Mouse (Mus musculus): Measurements from ENCODE around the gene Fars2. TPM values are rescaled to one million over a fixed set of nuclear protein-coding genes. Genes with fewer than 3 reads are reported as not detected.

Fars2 gene
- polyA plus RNA-seq, 1 experiment = 42.6 TPM

GRCm38 (mm10) chr13:36242261-36242660 lies 125.0 kb downstream of the Fars2 start:
- peaks cover 5% of the 10 kb centered on the region for H3K36me3 ChIP-seq (ENCODE audit: control insufficient read depth, insufficient read depth, low read length)
- H3K4me3 ChIP-seq (ENCODE audit: low read depth, low read length) = no peak overlapping the region
- TF ChIP-seq POLR2A (IDR thresholded peaks at IDR 0.05; ENCODE audit: low read depth, low read length) (no peak), CTCF (IDR thresholded peaks at IDR 0.05; ENCODE audit: extremely low read depth, insufficient read length, insufficient replicate concordance, low read depth, low read length) (no peak)
- H3K4me1 ChIP-seq (ENCODE audit: control insufficient read depth, insufficient read depth, insufficient read length, low read length) = no peaks in the 10 kb centered on the region
- 42% methylated on average over 1 of the region's 1 CpGs for WGBS
- H3K27ac ChIP-seq (ENCODE audit: insufficient read depth, low read depth, low read length) = no peak overlapping the region
- no peaks in the 10 kb centered on the region for H3K27me3 ChIP-seq (ENCODE audit: control insufficient read depth, insufficient read depth, low read length)

GRCm38 (mm10) chr13:36253936-36254335 lies 136.7 kb downstream of the Fars2 start:
- H3K27ac ChIP-seq (ENCODE audit: insufficient read depth, low read depth, low read length) = no peak overlapping the region
- 32% methylated on average over 3 of the region's 3 CpGs for WGBS
- H3K4me3 ChIP-seq (ENCODE audit: low read depth, low read length) = no peak overlapping the region
- TF ChIP-seq POLR2A (IDR thresholded peaks at IDR 0.05; ENCODE audit: low read depth, low read length) = no peak
- no peak for TF ChIP-seq CTCF (IDR thresholded peaks at IDR 0.05; ENCODE audit: extremely low read depth, insufficient read length, insufficient replicate concordance, low read depth, low read length)
- H3K36me3 ChIP-seq (ENCODE audit: control insufficient read depth, insufficient read depth, low read length) = no peaks in the 10 kb centered on the region
- peaks cover 2% of the 10 kb centered on the region; the same call in 1 of the 2 replicates for H3K4me1 ChIP-seq (ENCODE audit: control insufficient read depth, insufficient read depth, insufficient read length, low read length)
- H3K27me3 ChIP-seq (ENCODE audit: control insufficient read depth, insufficient read depth, low read length) = no peaks in the 10 kb centered on the region

GRCm38 (mm10) chr13:36257213-36257612 lies 140.0 kb downstream of the Fars2 start:
- 94% methylated on average over 5 of the region's 5 CpGs for WGBS
- Histone ChIP-seq H3K27ac (ENCODE audit: insufficient read depth, low read depth, low read length) (no peak overlapping the region), H3K27me3 (ENCODE audit: control insufficient read depth, insufficient read depth, low read length) (no peaks in the 10 kb centered on the region), H3K4me1 (ENCODE audit: control insufficient read depth, insufficient read depth, insufficient read length, low read length) (peaks cover 2% of the 10 kb centered on the region; the same call in 1 of the 2 replicates), H3K36me3 (ENCODE audit: control insufficient read depth, insufficient read depth, low read length) (no peaks in the 10 kb centered on the region), H3K4me3 (ENCODE audit: low read depth, low read length) (no peak overlapping the region)
- TF ChIP-seq CTCF (IDR thresholded peaks at IDR 0.05; ENCODE audit: extremely low read depth, insufficient read length, insufficient replicate concordance, low read depth, low read length) (no peak), POLR2A (IDR thresholded peaks at IDR 0.05; ENCODE audit: low read depth, low read length) (no peak)

DNA sequence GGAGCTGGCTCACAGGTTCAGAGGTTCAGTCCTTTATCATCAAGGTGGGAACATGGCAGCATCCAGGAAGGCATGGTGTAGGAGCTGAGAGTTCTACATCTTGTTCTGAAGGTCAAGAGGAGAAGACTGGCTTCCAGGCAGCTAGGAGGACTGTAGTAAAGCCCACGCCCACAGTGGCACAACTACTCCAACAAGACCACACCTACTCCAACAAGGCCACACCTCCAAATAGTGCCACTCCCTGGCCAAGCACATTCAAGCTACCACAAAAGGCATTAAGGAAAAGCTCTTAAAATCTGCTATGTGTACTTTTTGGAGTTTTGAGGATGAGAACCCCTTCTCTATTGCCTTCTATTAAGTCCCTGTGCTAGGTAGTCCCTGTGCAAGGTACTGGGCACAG lies 142.5 kb downstream of the Fars2 start:
- Histone ChIP-seq H3K4me3 (ENCODE audit: low read depth, low read length) (no peak overlapping the region), H3K4me1 (ENCODE audit: control insufficient read depth, insufficient read depth, insufficient read length, low read length) (no peaks in the 10 kb centered on the region), H3K27me3 (ENCODE audit: control insufficient read depth, insufficient read depth, low read length) (no peaks in the 10 kb centered on the region), H3K36me3 (ENCODE audit: control insufficient read depth, insufficient read depth, low read length) (no peaks in the 10 kb centered on the region), H3K27ac (ENCODE audit: insufficient read depth, low read depth, low read length) (no peak overlapping the region)
- 88% methylated on average over 1 of the region's 1 CpGs for WGBS
- no peak for TF ChIP-seq POLR2A (IDR thresholded peaks at IDR 0.05; ENCODE audit: low read depth, low read length)
- TF ChIP-seq CTCF (IDR thresholded peaks at IDR 0.05; ENCODE audit: extremely low read depth, insufficient read length, insufficient replicate concordance, low read depth, low read length) = no peak

- Histone ChIP-seq H3K4me3 (ENCODE audit: low read depth, low read length) (no peak overlapping the region), H3K4me1 (ENCODE audit: control insufficient read depth, insufficient read depth, insufficient read length, low read length) (no peaks in the 10 kb centered on the region), H3K27me3 (ENCODE audit: control insufficient read depth, insufficient read depth, low read length) (no peaks in the 10 kb centered on the region), H3K36me3 (ENCODE audit: control insufficient read depth, insufficient read depth, low read length) (no peaks in the 10 kb centered on the region), H3K27ac (ENCODE audit: insufficient read depth, low read depth, low read length) (no peak overlapping the region)
- WGBS = 90% methylated on average over 2 of the region's 2 CpGs
- TF ChIP-seq CTCF (IDR thresholded peaks at IDR 0.05; ENCODE audit: extremely low read depth, insufficient read length, insufficient replicate concordance, low read depth, low read length) (no peak), POLR2A (IDR thresholded peaks at IDR 0.05; ENCODE audit: low read depth, low read length) (no peak)
These were observed 144.1 kb downstream of the Fars2 start for GRCm38 (mm10) chr13:36261299-36261698.

DNA sequence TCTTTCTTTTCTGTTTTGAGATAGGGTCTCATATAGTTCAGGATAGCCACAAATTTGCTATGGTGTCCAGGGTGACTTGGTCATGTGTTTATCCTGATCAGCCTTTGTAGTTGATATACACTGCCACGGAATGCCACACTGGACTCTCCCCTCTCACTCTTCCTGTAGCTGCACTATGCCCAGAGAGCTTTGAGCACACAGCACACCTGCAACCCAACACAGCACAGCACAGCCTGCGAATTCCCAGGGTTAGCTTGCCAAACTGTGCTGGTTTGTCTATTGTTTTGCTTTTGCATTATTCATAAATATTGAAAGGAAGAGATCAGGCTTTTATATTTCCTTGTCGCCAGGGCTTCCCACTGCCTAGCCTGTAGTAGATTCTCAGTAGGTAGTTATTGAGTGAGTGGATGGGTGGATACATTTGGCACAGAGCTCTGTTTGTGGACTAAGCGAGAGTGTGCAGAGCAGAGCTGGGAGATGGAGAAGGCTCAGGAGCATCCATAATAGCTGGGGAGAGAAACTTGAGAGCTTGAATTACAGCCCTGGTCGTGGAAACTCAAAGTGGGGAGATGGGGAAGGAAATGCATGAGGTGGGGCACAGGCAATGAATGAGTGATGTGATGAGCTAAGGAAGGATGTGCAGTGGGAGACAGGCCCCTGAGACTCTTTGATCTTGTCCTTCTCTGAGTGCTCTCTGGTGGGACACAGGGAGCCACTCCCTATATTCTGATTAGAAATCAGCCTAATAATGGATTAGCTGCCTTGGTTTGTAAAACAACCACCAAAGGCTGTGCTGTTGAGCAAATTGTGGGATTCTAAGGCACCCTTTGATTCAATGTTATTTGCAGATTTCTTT lies 146.3 kb downstream of the Fars2 start:
- WGBS = 64% methylated on average over 5 of the region's 5 CpGs

GRCm38 (mm10) chr13:36264391-36264790 lies 147.2 kb downstream of the Fars2 start:
- no peaks in the 10 kb centered on the region for H3K36me3 ChIP-seq (ENCODE audit: control insufficient read depth, insufficient read depth, low read length)
- H3K4me1 ChIP-seq (ENCODE audit: control insufficient read depth, insufficient read depth, insufficient read length, low read length) = no peaks in the 10 kb centered on the region
- no peaks in the 10 kb centered on the region for H3K27me3 ChIP-seq (ENCODE audit: control insufficient read depth, insufficient read depth, low read length)
- no peak overlapping the region for H3K27ac ChIP-seq (ENCODE audit: insufficient read depth, low read depth, low read length)
- WGBS = 91% methylated on average over 5 of the region's 5 CpGs
- no peak overlapping the region for H3K4me3 ChIP-seq (ENCODE audit: low read depth, low read length)
- TF ChIP-seq POLR2A (IDR thresholded peaks at IDR 0.05; ENCODE audit: low read depth, low read length) = no peak
- no peak for TF ChIP-seq CTCF (IDR thresholded peaks at IDR 0.05; ENCODE audit: extremely low read depth, insufficient read length, insufficient replicate concordance, low read depth, low read length)

More for the DNA sequence above, 146.3 kb downstream of the Fars2 start:
- no peak for TF ChIP-seq CTCF (IDR thresholded peaks at IDR 0.05; ENCODE audit: extremely low read depth, insufficient read length, insufficient replicate concordance, low read depth, low read length)
- TF ChIP-seq POLR2A (IDR thresholded peaks at IDR 0.05; ENCODE audit: low read depth, low read length) = no peak
- H3K4me1 ChIP-seq (ENCODE audit: control insufficient read depth, insufficient read depth, insufficient read length, low read length) = no peaks in the 10 kb centered on the region
- no peaks in the 10 kb centered on the region for H3K27me3 ChIP-seq (ENCODE audit: control insufficient read depth, insufficient read depth, low read length)
- no peak overlapping the region for H3K4me3 ChIP-seq (ENCODE audit: low read depth, low read length)
- H3K36me3 ChIP-seq (ENCODE audit: control insufficient read depth, insufficient read depth, low read length) = no peaks in the 10 kb centered on the region
- H3K27ac ChIP-seq (ENCODE audit: insufficient read depth, low read depth, low read length) = no peak overlapping the region

Measured in small intestine, adult 2 months (tissue).